Mouse (Mus musculus): ENCODE measurements at regions not wholly inside any gene's neighbourhood (a gene's known extent, or its start where the extent isn't known, plus 50 kb on each side); places are given as distances from the start of the nearest gene placed in this dataset.

DNA sequence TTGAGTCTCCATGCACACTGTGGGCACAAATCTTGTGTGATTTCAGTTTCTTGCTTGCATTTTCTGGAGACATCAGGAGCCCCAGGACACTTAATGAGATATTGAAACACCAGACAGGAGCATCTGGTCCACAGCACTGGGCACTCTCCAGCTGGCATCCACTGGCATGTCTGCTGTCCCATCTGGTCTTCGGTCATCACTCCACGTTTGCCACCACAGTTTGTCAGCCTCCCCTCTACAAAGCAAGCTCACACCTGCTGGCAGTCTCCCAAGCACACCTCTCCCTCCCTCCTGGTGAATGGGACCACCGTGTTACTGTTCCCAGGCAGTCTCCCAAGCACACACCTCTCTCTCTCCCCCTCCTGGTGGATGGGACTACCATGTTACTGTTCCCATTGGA lies 228.8 kb downstream of the Barhl2 start:
- Histone ChIP-seq H3K9me3 (no peaks in the 10 kb centered on the region), H3K27me3 (ENCODE audit: insufficient read depth, poor library complexity, severe bottlenecking) (no peaks in the 10 kb centered on the region), H3K4me1 (replicated peaks) (no peaks in the 10 kb centered on the region), H3K36me3 (no peaks in the 10 kb centered on the region), H3K27ac (no peak overlapping the region), H3K4me3 (no peak overlapping the region)
- WGBS = 69% methylated on average over 3 of the region's 3 CpGs
- DNase-seq (ENCODE audit: low spot score) = no peak

DNA sequence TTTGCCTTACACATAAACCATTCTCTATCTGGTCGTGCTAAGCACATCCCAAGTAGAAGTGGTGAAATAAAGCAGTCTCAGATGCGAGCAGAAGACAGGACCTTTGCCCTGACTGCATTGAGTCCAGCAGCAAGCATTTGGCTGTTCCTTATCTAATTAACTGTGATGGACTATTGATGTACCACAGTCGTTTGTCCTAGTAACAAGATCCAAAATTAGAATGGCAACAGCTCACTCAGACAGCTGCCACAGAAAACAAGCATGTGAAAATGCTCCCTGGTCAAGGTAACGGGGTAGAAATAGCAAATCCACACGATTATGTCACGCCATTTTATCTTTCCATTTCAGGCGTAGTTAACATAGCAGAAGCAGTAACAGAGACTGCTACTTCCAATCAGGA lies 233.8 kb downstream of the Barhl2 start:
- H3K27me3 ChIP-seq (ENCODE audit: insufficient read depth, poor library complexity, severe bottlenecking) = no peaks in the 10 kb centered on the region
- 72% methylated on average over 7 of the region's 7 CpGs for whole genome bisulfite sequencing
- no peak overlapping the region for H3K4me3 ChIP-seq
- no peaks in the 10 kb centered on the region for H3K36me3 ChIP-seq
- H3K9me3 ChIP-seq = no peaks in the 10 kb centered on the region
- no peaks in the 10 kb centered on the region for H3K4me1 ChIP-seq (replicated peaks)
- H3K27ac ChIP-seq = no peak overlapping the region
- no peak for DNase-seq (ENCODE audit: low spot score)

DNA sequence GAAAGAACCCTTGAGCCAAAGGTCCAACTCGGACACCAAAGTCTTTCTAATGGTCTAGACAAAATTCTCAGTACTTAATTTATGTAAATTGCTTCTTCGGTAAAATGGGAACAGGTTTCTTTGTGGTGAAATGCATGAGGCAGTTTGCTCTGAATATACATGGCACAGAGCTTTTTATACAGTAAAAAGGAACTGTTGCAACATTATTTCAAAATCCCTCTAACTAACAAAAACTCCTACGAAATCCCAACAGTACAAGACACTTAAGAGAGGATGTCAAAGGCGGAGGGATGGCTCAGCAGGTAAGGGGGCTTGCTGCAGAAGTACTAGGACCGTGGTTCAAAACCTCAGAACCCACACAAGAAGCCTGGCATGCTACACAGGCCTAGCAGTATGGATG lies 248.4 kb downstream of the Barhl2 start:
- Histone ChIP-seq H3K4me3 (no peak overlapping the region), H3K27me3 (ENCODE audit: insufficient read depth, poor library complexity, severe bottlenecking) (no peaks in the 10 kb centered on the region), H3K4me1 (replicated peaks) (peaks cover 16% of the 10 kb centered on the region), H3K9me3 (no peaks in the 10 kb centered on the region), H3K36me3 (no peaks in the 10 kb centered on the region), H3K27ac (no peak overlapping the region)
- WGBS = 83% methylated on average over 5 of the region's 5 CpGs
- no peak for DNase-seq (ENCODE audit: low spot score)

DNA sequence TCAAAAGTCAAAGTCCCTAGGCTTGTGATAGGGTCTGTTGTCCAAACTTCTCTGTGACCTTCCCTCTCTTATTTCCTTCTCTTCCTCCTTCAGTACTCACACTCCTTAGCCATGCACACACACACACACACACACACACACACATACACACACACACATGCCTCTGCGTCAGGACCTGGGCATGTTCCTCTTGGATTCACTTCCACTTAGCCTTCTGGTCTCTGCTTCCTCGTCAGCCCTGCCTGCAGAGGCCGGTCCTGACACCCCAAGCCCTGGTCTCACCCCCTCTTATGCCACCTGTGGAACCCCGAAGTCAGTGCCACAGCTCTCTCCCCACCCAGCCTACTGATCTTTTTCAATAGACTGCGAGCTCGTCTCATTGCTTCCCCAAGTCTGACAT lies 250.3 kb downstream of the Barhl2 start:
- H3K27ac ChIP-seq = no peak overlapping the region
- no peak overlapping the region for H3K4me3 ChIP-seq
- H3K27me3 ChIP-seq (ENCODE audit: insufficient read depth, poor library complexity, severe bottlenecking) = no peaks in the 10 kb centered on the region
- peaks cover 16% of the 10 kb centered on the region for H3K4me1 ChIP-seq (replicated peaks)
- H3K36me3 ChIP-seq = no peaks in the 10 kb centered on the region
- H3K9me3 ChIP-seq = no peaks in the 10 kb centered on the region
- 82% methylated on average over 6 of the region's 6 CpGs for WGBS
- DNase-seq (ENCODE audit: low spot score) = no peak

DNA sequence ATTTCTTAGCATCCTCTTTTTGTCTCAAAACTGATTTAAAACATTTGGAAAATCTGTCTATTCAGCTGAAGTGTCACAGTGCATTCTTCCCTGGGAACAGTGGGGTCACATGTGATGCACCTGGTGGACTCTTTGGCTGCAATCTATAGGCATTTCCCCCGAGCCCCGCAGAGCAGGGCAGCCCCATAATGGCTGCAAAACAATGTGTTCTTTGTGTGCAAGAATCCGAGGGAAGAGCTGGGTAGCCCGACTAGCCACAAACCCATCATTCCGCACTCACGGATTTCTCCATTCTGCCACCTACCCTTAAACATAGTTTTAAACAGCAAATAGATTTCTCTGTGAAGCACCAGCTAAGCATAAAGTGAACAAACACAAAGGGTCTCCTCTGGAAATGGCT lies 252.2 kb downstream of the Barhl2 start:
- Histone ChIP-seq H3K4me3 (peak overlapping the region; percentile 23; the same call in 1 of the 2 replicates), H3K27me3 (ENCODE audit: insufficient read depth, poor library complexity, severe bottlenecking) (no peaks in the 10 kb centered on the region), H3K9me3 (no peaks in the 10 kb centered on the region), H3K27ac (peak overlapping the region; percentile 54), H3K36me3 (no peaks in the 10 kb centered on the region), H3K4me1 (replicated peaks) (peaks cover 21% of the 10 kb centered on the region)
- peak; percentile 20 for DNase-seq (ENCODE audit: low spot score)
- WGBS = 22% methylated on average over 6 of the region's 6 CpGs

DNA sequence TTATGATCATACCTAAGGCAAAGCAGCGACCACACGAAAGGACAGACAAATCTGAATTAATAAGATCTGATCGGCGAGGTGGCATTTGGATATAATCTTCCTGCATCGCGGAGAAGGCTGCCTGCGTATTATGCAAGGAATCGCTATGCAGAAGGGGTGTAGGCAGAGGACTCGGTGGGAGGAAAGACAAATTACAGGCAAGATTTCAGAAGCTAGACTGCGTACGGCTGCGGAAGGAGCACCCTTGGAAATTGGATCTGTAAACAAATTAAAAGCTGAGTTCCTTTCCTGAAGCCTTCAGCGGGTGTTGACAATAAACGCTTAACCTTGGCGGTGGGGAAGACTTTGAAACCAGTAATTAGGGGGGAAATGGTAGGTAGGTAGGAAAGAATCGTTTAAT lies 257.3 kb downstream of the Barhl2 start:
- no peaks in the 10 kb centered on the region for H3K27me3 ChIP-seq (ENCODE audit: insufficient read depth, poor library complexity, severe bottlenecking)
- no peaks in the 10 kb centered on the region for H3K36me3 ChIP-seq
- no peak overlapping the region for H3K4me3 ChIP-seq
- WGBS = 82% methylated on average over 16 of the region's 16 CpGs
- H3K4me1 ChIP-seq (replicated peaks) = peaks cover 12% of the 10 kb centered on the region
- no peak for DNase-seq (ENCODE audit: low spot score)
- H3K27ac ChIP-seq = no peak overlapping the region
- H3K9me3 ChIP-seq = no peaks in the 10 kb centered on the region

DNA sequence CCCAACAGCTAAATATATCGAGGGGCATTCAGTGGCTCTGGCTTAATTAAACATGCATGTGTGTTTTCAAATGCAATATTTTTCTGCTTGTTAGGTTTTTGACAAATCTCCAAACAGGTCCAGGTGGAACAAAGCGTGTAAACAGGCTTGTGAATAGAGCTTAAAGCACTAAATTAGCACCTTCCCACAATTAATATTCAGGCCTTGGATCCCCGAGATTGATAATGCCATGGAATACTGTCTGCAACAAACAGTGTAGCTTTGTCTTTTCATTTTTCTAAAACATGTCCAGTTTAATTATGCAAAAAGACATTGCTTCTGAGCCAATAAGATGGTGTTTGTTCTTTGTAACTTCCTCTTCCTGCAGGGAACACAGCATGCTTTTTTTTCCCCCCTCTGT lies 258.9 kb downstream of the Barhl2 start:
- Histone ChIP-seq H3K27me3 (ENCODE audit: insufficient read depth, poor library complexity, severe bottlenecking) (no peaks in the 10 kb centered on the region), H3K36me3 (no peaks in the 10 kb centered on the region), H3K4me3 (no peak overlapping the region), H3K4me1 (replicated peaks) (0 out of 2 replicates have a peak, but pooled peaks cover 5% of the 10 kb centered on the region), H3K27ac (no peak overlapping the region), H3K9me3 (no peaks in the 10 kb centered on the region)
- no peak for DNase-seq (ENCODE audit: low spot score)
- 89% methylated on average over 3 of the region's 3 CpGs for WGBS

DNA sequence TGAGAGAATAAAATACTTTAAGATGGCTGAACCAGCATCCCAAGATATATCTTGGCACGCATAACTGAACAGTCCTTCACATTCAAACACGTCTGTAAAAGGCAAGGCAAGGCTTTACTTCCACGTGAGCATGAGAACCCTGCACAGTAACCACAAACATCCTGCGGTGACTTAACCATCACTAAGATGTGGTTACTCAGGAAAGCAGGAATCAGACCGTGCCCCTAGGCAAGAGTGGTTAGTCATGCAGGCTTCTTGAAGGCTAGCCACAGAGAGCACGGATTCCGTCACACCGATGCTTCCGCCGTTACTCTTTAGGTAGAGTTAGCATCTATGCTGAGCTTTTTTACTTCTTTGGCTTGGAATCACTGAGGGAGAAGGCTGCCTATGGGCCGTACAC lies 266.8 kb downstream of the Barhl2 start:
- WGBS = 91% methylated on average over 11 of the region's 11 CpGs
- Histone ChIP-seq H3K4me3 (no peak overlapping the region), H3K27me3 (ENCODE audit: insufficient read depth, poor library complexity, severe bottlenecking) (no peaks in the 10 kb centered on the region), H3K36me3 (no peaks in the 10 kb centered on the region), H3K27ac (no peak overlapping the region), H3K9me3 (no peaks in the 10 kb centered on the region), H3K4me1 (replicated peaks) (no peaks in the 10 kb centered on the region)
- DNase-seq (ENCODE audit: low spot score) = no peak

DNA sequence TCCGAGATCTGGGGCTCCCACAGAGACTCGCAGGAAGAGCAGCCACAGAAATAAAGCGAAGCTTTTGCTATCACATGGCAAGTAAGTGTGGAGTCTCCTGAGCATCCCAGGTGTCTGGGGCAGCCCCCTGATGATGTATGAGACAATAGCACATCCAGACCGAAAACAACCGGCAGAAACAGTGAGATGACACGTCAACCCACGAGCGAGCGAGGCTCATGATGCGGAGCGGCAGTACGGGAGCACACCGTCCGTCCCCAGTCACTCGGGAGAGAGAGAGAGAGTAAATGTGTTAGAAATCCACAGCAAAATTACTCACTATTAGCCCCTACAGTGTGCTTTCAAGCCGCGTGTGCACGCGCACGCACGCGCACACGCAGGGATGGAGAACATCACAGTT lies 276.2 kb downstream of the Barhl2 start:
- no peak overlapping the region for H3K4me3 ChIP-seq
- H3K9me3 ChIP-seq = no peaks in the 10 kb centered on the region
- H3K4me1 ChIP-seq (replicated peaks) = no peaks in the 10 kb centered on the region; the same call in 1 of the 2 replicates
- H3K27ac ChIP-seq = no peak overlapping the region
- no peaks in the 10 kb centered on the region for H3K27me3 ChIP-seq (ENCODE audit: insufficient read depth, poor library complexity, severe bottlenecking)
- DNase-seq (ENCODE audit: low spot score) = no peak
- no peaks in the 10 kb centered on the region for H3K36me3 ChIP-seq
- WGBS = 93% methylated on average over 23 of the region's 23 CpGs

DNA sequence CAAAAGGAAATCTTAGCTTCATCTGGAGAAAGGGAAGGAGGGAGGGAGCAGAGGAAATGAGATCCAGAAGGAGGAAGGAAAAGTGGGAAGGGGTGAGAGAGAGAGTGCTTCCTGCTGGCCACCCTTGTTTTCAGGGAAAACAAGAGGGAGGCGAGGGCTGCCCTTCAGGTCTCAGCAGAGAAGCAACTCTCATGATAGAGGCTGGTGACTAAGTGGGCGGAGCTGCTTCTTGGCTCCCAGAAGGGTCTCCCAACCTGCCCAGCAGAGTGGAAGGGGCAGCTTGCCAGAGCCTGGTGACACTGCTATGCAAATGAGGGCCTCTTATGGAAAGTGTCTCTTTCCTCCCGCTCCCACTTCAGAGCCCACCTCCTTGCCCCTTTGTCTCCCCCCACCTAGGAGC lies 285.8 kb downstream of the Barhl2 start:
- WGBS = 16% methylated on average over 3 of the region's 3 CpGs

DNA sequence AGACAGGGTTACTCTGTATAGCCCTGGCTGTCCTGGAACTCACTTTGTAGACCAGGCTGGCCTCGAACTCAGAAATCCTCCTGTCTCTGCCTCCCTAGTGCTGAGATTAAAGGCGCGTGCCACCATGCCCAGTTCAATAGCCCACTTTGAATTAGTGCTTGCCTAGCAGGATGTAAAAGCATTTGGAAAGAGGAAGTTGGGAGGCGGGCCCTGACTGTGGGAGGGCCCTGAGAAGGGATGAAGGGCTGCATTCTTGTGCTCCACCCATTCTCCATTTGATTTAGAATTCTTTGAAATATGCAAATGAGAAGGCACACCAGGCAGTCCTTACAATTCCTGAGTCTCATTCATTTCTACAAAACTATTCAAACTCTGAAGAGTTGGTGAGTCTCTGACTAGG lies 287.6 kb downstream of the Barhl2 start:
- Histone ChIP-seq H3K27ac (no peak overlapping the region), H3K4me1 (replicated peaks) (peaks cover 14% of the 10 kb centered on the region), H3K27me3 (ENCODE audit: insufficient read depth, poor library complexity, severe bottlenecking) (no peaks in the 10 kb centered on the region), H3K4me3 (no peak overlapping the region), H3K36me3 (no peaks in the 10 kb centered on the region), H3K9me3 (no peaks in the 10 kb centered on the region)
- no peak for DNase-seq (ENCODE audit: low spot score)
- WGBS = 93% methylated on average over 4 of the region's 4 CpGs

More for the DNA sequence above, 285.8 kb downstream of the Barhl2 start:
- no peaks in the 10 kb centered on the region for H3K9me3 ChIP-seq
- H3K27ac ChIP-seq = peak overlapping the region; percentile 66
- H3K4me3 ChIP-seq = no peak overlapping the region
- no peaks in the 10 kb centered on the region for H3K36me3 ChIP-seq
- H3K27me3 ChIP-seq (ENCODE audit: insufficient read depth, poor library complexity, severe bottlenecking) = no peaks in the 10 kb centered on the region
- peaks cover 14% of the 10 kb centered on the region for H3K4me1 ChIP-seq (replicated peaks)
- peak; percentile 20 for DNase-seq (ENCODE audit: low spot score)

DNA sequence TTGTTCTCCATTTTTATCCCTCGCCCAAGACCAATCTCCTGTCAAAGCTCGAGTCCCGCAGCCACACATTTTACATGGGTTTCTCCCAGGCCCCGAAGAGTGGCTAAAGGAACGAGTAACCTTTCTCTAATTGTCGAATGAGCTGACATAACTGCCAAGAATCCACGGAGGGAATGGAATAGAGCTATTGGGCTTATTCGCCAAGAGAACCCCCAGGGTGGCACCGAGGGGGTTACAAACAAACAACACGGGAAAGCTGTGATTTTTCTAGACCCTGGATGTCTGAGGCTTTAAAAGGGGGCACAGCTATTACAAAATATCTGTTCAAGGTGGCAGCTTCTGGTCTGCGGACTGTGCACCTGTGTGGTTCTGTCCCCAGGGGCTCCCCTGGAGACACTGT lies 290.4 kb downstream of the Barhl2 start:
- 81% methylated on average over 11 of the region's 11 CpGs for WGBS
- DNase-seq (ENCODE audit: low spot score) = no peak
- Histone ChIP-seq H3K4me1 (replicated peaks) (peaks cover 14% of the 10 kb centered on the region), H3K27ac (no peak overlapping the region), H3K9me3 (no peaks in the 10 kb centered on the region), H3K4me3 (no peak overlapping the region), H3K27me3 (ENCODE audit: insufficient read depth, poor library complexity, severe bottlenecking) (no peaks in the 10 kb centered on the region), H3K36me3 (no peaks in the 10 kb centered on the region)

DNA sequence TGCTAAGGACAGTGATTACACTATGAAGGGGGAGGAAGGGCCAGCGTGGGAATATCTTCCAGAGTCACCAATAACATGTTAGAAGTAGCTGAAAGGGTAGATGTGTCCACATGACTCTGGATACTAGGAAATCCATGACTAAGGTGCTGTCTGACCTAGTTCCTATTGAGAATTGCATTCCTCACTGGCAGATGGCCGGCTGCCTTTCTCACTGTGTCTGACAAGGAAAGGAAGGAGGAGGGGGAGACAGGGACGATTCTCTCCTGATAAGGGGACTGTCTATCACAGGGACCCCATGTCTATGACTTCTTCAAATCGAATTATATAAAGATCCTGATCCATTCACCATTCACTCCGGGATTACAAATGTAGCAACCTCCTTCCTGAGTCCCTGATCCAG lies 289.9 kb downstream of the Zfp326 start:
- H3K9me3 ChIP-seq = no peaks in the 10 kb centered on the region
- no peaks in the 10 kb centered on the region for H3K36me3 ChIP-seq
- no peak overlapping the region for H3K4me3 ChIP-seq
- WGBS = 74% methylated on average over 5 of the region's 5 CpGs
- H3K27ac ChIP-seq = no peak overlapping the region
- no peak for DNase-seq (ENCODE audit: low spot score)
- 0 out of 2 replicates have a peak, but pooled peaks cover 3% of the 10 kb centered on the region for H3K4me1 ChIP-seq (replicated peaks)
- H3K27me3 ChIP-seq (ENCODE audit: insufficient read depth, poor library complexity, severe bottlenecking) = no peaks in the 10 kb centered on the region

DNA sequence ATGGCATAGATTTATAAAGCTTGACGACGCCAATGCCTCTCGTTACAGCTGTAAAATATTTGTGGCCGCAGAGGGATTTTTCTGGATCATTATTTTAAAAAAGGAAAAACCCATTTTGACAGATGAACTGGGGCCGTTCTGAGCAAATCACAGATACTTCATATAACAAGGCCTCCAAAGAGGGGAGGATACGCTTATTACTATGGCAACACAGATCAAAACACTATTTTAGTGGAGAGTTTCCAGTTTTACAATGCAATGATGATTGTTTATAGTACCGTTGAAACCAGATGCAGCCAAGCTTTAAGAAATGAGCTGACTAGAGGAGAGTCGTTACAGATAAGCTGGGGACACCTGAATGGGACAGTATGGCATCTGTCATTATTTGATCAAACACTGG lies 287.8 kb downstream of the Zfp326 start:
- whole genome bisulfite sequencing = 88% methylated on average over 8 of the region's 8 CpGs
- Histone ChIP-seq H3K36me3 (no peaks in the 10 kb centered on the region), H3K27me3 (ENCODE audit: insufficient read depth, poor library complexity, severe bottlenecking) (no peaks in the 10 kb centered on the region), H3K4me1 (replicated peaks) (no peaks in the 10 kb centered on the region), H3K4me3 (no peak overlapping the region), H3K27ac (no peak overlapping the region), H3K9me3 (no peaks in the 10 kb centered on the region)
- no peak for DNase-seq (ENCODE audit: low spot score)

Measured in hindbrain, embryonic 10.5 days (tissue).